Mouse (Mus musculus): ENCODE data around the gene Obscn.

DNA sequence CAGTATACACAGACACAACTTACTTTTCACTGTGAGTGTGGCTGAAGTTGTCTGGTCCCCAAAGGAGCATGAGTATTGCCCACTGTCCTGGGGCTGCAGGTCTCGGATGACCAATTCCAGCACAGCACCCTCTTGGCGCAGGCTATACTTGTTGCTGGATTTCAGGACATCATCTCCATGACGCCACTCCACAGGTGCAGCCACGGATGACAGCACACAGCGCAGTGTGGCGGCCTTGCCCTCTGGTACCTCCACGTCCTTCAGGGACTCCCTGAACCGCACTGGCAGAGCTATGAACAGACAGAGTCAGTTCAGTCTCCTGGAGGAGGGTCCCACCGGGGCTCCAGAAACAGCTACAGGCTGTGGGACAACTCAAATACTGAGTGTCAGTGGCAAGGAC is 68.3 kb downstream of the Obscn start:
- TF ChIP-seq POLR2A (IDR thresholded peaks at IDR 0.05; ENCODE audit: borderline replicate concordance, insufficient read depth, low read length) (no peak), CTCF (IDR thresholded peaks at IDR 0.05; ENCODE audit: borderline replicate concordance, insufficient read depth, low read depth, low read length) (no peak)
